Mouse (Mus musculus) ZHBTc4 (cell line): Measurements from ENCODE around the gene Baz2a.
A peak's percentile ranks its signal among the peaks of the same experiment; 100 is the strongest.
"Not testable (repeated sequence)": the region's sequence is repeated elsewhere in the genome, so short reads cannot be mapped to it uniquely, and the experiment has no call there.

ENCODE experiments used
- DNase-seq: peaks from one replicate; pipeline ENCODE4 v3.0.0-alpha.2; 2011; ENCODE audit warnings: low read depth, low spot score

Baz2a gene

DNA sequence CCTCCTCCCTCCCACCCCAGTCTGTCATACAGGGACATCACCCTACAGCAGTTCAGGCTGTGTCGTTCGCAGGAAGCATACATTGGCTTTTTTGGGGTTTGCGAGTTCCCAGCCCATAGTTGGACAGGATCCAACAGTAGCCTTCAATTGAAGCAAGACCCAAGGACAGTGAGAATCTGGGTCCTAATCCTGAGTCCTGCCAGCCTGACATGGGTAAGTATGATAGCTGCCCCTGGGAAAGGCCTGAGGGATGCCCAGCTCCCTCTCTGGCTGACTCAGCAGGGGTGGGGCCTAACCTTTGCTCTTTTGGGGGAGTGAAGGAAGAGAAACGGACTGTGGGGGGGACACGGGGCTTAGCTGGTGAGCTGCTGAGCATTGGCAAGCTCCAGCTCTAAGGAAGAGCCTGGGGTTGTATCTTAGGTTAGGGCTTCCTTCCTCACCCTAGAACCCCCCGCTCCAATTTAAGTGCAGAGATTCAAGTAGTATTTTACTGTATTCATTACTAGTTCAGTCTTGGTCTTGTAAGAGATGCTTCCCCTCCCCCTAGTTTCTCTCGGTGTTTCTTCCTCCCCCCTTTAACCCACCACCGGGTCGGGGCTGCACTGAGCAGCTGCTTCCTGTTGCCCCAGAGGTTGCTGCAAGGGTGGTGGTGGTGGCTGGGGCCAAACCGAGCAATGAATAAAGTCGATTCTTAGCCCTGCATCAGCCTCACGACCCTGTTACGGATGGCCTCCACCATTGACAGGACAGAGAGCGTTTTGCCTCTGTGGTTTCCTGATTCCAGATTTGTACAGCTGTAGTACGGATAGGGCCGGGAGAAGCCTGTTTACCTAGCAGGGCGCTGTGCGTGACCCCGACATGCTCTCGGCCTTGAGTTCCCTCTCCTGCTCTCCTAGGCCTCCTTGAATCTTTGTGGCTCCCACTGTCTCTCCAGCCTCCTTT, at the start of gene Baz2a:
Gene Baz2a, plus strand, starts transcription at position 14 of the 942 bp plus-strand sequence.
- DNase-seq: no peak

DNA sequence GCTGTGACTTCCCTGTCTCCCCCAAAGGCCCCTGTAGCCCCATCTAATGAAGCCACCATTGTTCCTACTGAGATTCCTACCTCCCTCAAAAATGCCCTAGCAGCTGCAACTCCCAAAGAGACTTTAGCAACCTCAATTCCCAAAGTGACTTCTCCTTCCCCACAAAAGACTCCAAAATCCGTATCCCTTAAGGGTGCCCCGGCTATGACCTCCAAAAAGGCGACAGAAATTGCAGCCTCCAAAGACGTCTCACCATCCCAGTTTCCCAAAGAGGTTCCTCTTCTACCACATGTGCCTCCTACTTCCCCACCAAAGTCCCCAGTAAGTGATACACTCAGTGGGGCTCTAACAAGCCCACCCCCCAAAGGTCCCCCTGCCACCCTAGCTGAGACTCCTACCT, 49.7 kb upstream of the Baz2a start:
- DNase-seq: no peak

DNA sequence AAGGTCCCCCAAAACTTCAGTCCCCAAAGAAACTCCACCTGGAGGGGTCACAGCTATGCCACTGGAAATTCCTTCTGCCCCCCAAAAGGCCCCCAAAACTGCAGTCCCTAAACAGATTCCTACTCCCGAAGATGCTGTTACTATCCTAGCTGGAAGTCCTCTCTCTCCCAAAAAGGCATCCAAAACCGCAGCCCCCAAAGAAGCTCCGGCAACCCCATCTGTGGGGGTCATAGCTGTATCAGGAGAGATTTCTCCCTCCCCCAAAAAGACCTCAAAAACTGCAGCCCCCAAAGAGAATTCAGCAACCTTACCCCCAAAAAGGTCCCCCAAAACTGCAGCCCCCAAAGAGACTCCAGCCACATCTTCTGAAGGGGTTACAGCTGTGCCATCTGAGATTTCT, 48.9 kb upstream of the Baz2a start:
- DNase-seq: no peak

DNA sequence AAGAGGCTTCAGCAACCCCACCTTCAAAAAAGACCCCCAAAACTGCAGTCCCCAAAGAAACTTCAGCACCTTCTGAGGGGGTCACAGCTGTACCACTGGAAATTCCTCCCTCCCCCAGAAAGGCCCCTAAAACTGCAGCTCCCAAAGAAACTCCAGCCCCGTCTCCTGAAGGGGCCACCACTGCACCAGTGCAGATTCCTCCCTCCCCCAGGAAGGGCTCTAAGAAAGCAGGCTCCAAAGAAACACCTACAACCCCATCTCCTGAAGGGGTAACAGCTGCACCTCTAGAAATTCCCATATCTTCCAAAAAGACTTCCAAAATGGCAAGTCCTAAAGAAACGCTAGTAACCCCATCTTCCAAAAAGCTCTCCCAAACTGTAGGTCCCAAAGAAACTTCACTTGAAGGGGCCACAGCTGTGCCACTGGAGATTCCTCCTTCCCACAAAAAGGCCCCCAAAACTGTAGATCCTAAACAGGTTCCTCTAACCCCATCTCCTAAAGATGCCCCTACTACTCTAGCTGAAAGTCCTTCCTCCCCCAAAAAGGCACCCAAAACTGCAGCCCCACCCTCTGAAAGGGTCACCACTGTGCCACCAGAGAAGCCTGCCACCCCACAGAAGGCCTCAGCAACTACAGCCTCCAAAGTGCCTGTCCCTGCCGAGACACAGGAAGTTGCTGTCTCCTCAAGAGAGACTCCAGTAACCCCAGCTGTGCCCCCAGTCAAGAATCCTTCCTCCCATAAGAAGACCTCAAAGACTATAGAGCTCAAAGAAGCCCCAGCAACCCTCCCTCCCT, 48.1 kb upstream of the Baz2a start:
- DNase-seq: no peak

DNA sequence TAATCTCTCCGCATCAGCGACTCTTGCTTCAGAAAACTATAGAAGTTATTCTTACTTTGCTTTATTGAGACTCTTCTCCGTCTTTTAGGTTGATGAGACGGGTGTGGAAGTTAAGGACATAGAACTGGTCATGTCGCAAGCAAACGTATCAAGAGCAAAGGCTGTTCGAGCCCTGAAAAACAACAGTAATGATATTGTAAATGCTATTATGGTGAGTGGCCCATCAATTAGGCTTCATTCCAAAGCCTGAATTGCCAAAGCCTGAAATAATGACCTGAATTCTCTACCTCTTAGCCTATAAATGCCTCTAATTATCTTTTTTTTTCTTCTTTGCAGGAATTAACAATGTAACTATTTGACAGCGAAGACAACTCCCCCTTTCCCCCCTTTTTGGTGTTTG, 43.2 kb upstream of the Baz2a start:
- DNase-seq: no peak

DNA sequence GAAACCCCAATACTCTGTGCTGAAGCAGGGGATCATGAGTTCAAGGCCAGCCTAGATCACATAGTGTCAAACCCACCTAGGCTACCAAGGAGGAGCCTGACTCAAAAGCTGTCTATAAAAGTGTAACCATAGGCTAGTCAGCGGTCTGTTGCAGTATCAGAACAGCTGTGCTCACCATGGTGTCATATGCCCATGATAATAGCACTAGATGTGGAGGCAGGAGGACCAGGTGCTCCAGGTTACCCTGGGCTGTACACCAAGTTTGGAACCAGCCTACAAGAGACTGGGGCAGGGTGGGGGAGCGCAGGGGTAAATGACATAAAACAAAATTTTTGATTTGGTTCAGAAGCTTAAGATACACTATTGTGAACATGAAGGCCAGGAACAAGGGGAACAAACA, 41.6 kb upstream of the Baz2a start:
- no peak for DNase-seq

DNA sequence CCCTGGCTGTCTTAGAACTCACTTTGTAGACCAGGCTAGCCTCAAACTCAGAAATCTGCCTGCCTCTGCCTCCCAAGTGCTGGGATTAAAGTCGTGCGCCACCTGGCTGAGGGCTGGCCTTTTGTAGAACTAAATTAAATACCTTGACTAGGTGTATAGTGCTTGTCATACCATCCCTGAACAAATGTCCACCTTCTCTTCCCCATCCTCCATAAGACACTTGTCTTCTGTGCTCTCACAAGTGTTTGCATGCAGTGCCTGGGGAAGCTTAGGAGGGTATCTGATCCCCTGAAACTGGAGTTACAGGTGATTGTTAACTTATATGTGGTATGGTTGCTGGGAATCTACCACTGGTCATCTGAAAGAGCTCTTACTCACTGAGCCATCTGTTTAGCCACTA, 41.0 kb upstream of the Baz2a start:
- no peak for DNase-seq

DNA sequence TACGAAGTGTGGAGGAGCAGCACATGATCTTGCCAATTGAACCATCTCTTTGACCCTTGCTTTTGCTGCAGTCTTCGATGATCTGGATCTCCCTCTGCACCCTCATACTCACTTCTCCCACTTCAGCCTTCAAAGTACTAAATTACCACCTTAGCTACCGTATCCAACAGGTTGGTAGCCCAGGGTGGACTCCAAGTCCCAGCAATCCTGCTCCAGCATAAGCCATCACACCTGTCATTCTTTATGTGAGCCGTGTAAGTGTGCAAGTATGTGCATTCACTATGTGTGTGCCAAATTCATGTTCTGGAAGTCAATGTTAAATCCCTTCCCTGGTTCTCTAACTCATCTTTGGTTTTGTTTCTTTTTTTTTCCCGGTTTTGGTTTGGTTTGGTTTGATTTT, 39.8 kb upstream of the Baz2a start:
- no peak for DNase-seq

DNA sequence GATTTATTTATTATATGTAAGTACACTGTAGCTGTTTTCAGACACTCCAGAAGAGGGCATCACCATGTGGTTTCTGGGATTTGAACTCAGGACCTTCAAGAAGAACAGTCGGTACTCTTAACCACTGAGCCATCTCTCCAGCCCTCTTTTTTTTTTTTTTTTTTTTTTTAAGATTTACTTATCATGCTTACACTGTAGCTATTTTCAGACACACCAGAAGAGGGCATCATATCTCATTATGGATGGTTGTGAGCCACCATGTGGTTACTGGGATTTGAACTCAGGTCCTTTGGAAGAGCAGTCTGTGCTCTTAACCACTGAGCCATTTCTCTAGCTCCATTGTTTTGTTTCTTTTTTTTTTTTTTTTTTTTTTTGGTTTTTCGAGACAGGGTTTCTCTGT, 39.2 kb upstream of the Baz2a start:
- DNase-seq: not testable (repeated sequence)

DNA sequence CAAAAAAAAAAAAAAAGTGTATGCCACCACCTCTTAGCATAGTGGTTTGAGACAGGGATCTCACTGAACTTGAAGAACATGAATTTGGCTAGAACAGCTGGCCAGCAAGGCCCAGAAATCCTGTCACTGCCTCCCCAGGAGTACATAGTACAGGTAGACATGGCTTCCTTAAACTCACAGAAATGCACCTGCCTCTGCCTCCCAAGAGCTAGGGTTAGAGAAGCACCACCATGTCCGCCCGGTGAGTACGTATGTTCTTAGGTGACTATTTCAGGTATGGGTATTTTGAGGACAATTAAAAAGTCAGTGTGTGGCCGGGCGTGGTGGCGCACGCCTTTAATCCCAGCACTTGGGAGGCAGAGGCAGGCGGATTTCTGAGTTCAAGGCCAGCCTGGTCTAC, 38.4 kb upstream of the Baz2a start:
- peak; percentile 21 for DNase-seq

DNA sequence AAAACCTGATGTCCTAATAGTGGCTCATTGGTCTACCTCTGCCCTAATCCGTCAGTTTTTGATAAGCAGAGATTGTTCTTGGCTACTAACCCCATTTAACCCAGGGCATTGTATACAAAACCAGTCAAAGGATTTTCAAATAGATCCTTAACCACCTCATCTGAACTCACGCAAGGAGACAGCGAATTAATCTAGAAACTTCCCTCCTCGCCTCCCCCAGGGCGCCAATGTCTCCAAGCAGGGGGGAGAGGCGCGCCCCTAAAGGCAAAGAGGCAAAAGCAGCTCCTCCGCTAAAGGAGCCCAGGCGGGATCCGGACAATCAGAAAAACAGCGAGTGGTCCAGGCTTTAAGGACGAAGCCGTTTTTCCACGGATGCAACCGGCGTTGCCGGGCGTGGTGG, 33.2 kb upstream of the Baz2a start:
- DNase-seq: no peak

DNA sequence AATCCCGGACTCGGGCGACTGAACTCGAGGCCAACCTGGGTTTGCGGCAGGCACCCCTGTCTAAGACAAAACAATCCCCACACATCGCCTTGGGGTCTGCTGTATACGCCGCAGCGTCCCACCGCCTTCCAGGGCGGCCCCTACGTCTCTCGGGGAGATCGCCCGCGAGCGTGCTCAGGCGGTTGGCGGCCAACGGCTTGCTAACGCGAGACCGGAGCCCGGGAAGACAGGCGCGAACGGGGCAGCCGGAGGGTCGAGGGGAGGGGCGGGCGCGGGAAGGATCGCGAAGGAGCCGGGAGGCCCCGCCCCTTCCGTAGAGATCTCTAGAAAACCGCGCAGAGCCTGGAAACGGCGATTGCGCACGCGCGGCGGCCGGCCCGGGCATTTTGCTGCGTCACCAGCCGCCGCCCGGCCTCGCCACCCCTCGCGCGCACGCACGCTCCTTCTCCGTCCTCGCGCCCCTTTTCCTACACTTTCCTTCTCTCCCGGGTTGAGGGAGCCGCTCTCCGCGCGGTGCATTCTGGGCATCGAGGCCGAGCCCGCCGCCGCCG, 32.7 kb upstream of the Baz2a start, which contains the start of gene Ptges3:
Gene Ptges3, plus strand, starts transcription at position 354 of the 551 bp plus-strand sequence.
- peak; percentile 99 for DNase-seq

DNA sequence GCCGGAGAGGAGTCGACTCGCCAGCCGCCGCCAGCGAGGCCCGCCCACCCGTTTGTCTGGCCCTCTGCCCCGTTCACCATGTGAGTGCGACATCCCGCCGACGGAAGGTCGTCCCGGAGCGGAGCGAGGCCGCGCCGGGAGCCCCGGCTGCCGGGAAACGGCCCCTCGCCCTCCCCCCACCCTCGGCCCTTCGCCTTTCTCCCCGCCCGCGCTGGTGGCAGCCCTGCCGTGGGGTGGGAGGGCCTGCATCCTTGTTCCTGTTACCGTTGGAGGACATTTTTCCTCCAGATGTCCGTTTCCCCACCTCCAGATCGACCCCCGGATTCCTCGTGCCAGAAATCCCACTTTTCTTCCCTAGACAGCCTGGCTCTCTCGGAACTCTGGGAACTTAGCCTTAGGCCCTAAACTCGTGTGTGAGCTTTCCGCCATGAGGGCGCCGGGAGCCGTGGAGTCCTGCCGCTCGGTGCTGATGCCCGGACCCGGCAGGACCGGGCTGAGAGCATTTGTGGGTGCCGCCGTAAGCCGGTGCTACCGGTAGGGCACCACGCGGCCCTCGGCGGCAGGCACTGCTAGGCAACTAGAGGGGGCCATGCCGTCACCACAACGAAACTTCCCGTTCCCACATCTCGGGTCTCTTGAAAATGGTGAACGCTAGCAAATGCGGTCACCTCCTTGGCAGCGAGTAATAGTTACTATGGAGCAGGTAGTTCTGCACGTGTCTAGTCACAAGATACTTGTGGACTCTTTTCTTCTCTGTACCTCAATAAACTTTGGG, 32.0 kb upstream of the Baz2a start:
- peak; percentile 68 for DNase-seq

DNA sequence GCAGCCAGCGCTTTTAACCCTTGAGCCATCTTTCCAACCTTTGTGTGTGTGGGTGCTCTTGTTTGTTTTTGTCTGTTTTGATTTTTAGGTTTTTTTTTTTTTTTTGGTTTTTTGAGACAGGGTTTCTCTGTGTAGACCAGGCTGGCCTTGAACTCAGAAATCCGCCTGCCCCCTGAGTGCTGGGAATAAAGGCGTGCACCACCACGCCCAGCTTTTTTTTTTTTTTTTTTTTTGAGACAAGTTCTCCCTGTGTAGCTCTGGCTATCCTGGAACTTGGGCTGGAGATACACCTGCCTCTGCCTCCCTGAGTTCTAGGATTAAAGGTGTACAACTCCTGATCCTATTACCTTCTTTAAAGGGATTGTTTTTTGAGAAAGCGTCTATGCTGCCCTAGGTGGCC, 30.3 kb upstream of the Baz2a start:
- peak; percentile 42 for DNase-seq

DNA sequence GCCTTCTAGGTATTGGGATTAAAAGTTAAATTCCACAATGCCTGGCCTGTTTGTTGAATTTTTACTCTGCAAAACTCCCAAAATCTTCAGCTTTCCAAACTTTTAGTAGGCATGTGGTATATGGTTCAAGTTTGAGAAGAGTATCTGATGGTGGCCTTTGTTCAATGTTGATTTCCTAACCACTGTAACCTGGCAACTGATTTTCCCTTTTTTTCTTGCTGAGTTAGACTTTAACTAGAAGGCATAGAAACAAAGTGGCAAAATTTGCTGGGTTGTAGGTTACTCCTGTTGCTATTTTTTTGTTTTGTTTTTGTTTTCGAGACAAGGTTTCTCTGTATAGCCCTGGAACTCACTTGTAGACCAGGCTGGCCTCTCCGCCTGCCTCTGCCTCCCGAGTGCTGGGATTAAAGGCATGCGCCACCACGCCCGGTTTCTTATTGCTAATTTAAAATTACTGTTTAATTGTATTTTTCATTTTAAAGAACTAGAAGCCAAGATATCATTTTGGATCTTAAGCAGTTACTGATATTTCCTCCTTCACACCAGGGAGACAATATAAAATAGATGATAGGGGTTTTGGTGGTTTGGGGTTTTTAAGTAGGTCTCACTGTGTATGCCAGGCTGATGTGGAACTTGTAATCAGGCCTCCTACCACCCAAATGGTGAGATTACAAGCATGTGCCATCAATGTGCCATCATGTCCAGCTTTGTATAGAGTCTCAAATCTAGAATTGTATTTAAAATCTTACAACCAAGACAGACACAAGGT, 29.0 kb upstream of the Baz2a start:
- DNase-seq: no peak

DNA sequence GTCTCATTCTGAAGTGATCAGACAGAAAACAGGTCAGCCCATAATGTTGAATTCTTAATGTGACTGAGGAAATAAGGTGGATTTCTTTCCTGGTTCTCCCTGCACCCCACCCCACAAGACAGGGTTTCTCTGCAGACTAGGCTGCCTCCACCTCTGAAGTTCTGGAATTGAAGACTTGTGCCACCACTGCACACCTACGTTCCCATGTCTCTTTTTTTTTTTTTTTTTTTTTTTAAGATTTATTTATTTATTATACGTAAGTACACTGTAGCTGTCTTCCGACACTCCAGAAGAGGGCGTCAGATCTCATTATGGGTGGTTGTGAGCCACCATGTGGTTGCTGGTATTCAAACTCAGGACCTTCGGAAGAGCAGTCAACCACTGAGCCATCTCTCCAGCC, 25.3 kb upstream of the Baz2a start:
- DNase-seq: no peak

DNA sequence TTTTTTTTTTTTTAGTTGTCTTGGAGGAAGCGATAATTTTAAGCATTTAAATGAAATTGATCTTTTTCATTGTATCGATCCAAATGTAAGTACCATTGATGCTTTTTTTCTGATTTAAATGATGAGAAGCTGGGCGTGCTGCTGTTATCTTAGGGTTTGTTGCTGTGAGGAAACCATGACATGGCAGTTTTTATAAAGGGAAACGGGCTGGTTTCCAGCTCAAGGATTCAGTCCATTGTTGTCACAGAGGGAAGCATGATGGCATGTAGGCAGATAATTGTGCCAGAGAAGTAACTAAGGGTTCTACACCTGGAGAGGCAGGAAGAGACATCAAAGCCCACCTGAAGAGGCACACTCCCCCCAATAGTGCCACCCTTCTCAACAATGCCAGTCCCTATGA, 22.2 kb upstream of the Baz2a start:
- no peak for DNase-seq

DNA sequence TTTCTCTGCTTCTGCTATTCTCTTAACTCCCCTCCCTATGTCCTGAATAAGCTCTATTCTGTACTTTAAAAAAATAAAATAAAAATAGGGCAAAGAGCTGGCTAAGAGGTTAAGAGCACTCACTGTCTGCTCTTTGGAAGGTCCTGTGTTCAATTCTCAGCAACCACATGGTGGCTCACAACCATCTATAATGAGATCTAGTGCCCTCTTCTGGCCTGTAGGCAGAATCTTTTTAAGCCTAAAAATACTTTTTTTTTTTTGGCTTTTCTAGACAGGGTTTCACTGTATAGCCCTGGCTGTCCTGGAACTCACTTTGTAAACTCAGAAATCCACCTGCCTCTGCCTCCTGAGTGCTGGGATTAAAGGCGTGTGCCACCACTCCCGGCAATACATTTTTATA, 20.9 kb upstream of the Baz2a start:
- DNase-seq: not testable (repeated sequence)

DNA sequence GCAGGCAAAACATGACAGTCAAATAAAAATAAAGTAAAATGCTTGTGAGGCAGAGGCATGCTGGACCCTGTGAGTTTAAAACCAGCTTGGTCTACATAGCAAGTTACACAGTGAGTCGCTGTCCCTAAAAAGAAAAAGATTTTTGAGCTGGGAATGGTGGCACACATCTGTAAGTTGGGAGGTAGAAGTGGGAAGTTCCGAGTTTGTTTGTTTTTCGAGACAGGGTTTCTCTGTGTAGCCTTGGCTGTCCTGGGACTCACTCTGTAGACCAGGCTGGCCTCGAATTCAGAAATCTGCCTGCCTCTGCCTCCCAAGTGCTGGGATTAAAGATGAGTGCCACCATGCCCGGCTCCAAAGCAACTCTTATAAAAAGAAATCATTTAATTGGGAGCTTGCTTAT, 13.1 kb upstream of the Baz2a start:
- not testable (repeated sequence) for DNase-seq

DNA sequence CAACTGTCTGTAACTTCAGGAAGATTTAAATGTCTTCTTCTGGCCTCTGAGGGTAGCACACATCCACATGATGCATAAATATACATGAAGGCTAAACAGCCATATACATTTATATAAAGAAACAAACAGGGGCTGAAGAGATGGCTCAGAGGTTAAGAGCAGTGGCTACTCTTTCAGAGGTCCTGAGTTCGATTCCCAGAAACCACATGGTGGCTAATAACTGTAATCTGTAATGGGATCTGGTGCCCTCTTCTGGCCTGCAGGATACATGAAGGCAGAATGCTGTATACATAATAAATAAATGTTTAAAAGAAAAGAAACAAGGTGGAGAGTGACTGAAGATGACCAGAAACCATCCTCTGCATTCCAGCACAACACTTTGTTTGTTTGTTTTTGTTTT, 10.9 kb upstream of the Baz2a start:
- DNase-seq: peak; percentile 56
